Mouse (Mus musculus) heart, embryonic 12.5 days (tissue): Measurements from ENCODE around the gene Slc36a4. TPM values are rescaled to one million over a fixed set of nuclear protein-coding genes. Genes with fewer than 3 reads are reported as not detected.

ENCODE experiments used
- ATAC-seq: fragments of 200-750 bp; cut with Nextera tagmentation; 2 replicates; pipeline ENCODE4 v1.8.0; 2017; ENCODE audit warnings: moderate TSS enrichment, moderate library complexity; ENCODE audit not compliant: insufficient number of reproducible peaks, low FRiP score
- H3K27ac ChIP-seq: fragments of 300-500 bp; sonication (generic); 2 replicates; pipeline ENCODE4 v1.5.1; 2016; ENCODE audit warnings: mild to moderate bottlenecking, moderate library complexity; ENCODE audit not compliant: poor library complexity, severe bottlenecking
- H3K27me3 ChIP-seq: fragments of 300-500 bp; sonication (generic); replicated peaks from 2 replicates; pipeline ENCODE4 v1.6.1; 2016; ENCODE audit warnings: mild to moderate bottlenecking, moderate library complexity
- H3K36me3 ChIP-seq: fragments of 300-500 bp; sonication (generic); 2 replicates; pipeline ENCODE4 v1.6.1; 2016; ENCODE audit warnings: mild to moderate bottlenecking, moderate library complexity
- H3K4me1 ChIP-seq: fragments of 300-500 bp; sonication (generic); replicated peaks from 2 replicates; pipeline ENCODE4 v1.6.1; 2016; ENCODE audit warnings: mild to moderate bottlenecking
- H3K4me2 ChIP-seq: fragments of 300-500 bp; sonication (generic); 2 replicates; pipeline ENCODE4 v1.6.1; 2016; ENCODE audit warnings: mild to moderate bottlenecking, moderate library complexity
- H3K4me3 ChIP-seq: fragments of 300-500 bp; sonication (generic); 2 replicates; pipeline ENCODE4 v1.5.1; 2016; ENCODE audit warnings: mild to moderate bottlenecking
- H3K9ac ChIP-seq: fragments of 300-500 bp; sonication (generic); 2 replicates; pipeline ENCODE4 v1.6.1; 2016; ENCODE audit warnings: mild to moderate bottlenecking, moderate library complexity
- H3K9me3 ChIP-seq: fragments of 300-500 bp; sonication (generic); replicated peaks from 2 replicates; pipeline ENCODE4 v1.6.1; 2016; ENCODE audit warnings: mild to moderate bottlenecking, moderate library complexity
- WGBS: fragments of 180-500 bp; shearing (Covaris S2); methylation state at CpG from one replicate; pipeline ENCODE4 v1.1.7; 2016; 5-methylcytosine and 5-hydroxymethylcytosine counted together
- polyA plus RNA-seq: library from polyadenylated mRNA; unstranded; fragments of >200 nt; fragmentation: Nextera tagmentation; extraction: Ambion mirVana; gene quantifications from 2 replicates; pipeline ENCODE4 v1.2.1, GENCODE M21; 2016

Slc36a4 gene
- polyA plus RNA-seq, 1 experiment from 2014 or later, result 11.9 TPM

- H3K36me3 ChIP-seq, result peaks cover 78% of the 10 kb centered on the region
- no peak overlapping the region for H3K4me3 ChIP-seq
- H3K4me2 ChIP-seq, result no peak overlapping the region
- 89% methylated on average over 8 of the region's 8 CpGs for WGBS
- H3K9me3 ChIP-seq, result no peaks in the 10 kb centered on the region
- H3K27me3 ChIP-seq, result no peaks in the 10 kb centered on the region
- no peak overlapping the region for H3K9ac ChIP-seq
- ATAC-seq, result no peak
- H3K4me1 ChIP-seq, result no peaks in the 10 kb centered on the region
- no peak overlapping the region for H3K27ac ChIP-seq
Measured at GRCm38 (mm10) chr9:15727168-15727567, 17.6 kb downstream of the Slc36a4 start.

GRCm38 (mm10) chr9:15731758-15732748 is 22.5 kb downstream of the Slc36a4 start:
- Histone ChIP-seq H3K9me3 (no peaks in the 10 kb centered on the region), H3K36me3 (peaks cover 72% of the 10 kb centered on the region), H3K27ac (no peak overlapping the region), H3K27me3 (no peaks in the 10 kb centered on the region), H3K9ac (no peak overlapping the region), H3K4me3 (no peak overlapping the region), H3K4me2 (no peak overlapping the region), H3K4me1 (no peaks in the 10 kb centered on the region)
- WGBS, result 77% methylated on average over 13 of the region's 13 CpGs
- no peak for ATAC-seq

GRCm38 (mm10) chr9:15734056-15734866 is 24.7 kb downstream of the Slc36a4 start:
- ATAC-seq, result no peak
- no peak overlapping the region for H3K4me2 ChIP-seq

GRCm38 (mm10) chr9:15734867-15735131 is 25.3 kb downstream of the Slc36a4 start:
- 90% methylated on average over 6 of the region's 6 CpGs for WGBS
- no peak for ATAC-seq
- H3K36me3 ChIP-seq, result peaks cover 76% of the 10 kb centered on the region

More at GRCm38 (mm10) chr9:15734056-15734866, 24.7 kb downstream of the Slc36a4 start:
- H3K36me3 ChIP-seq, result peaks cover 76% of the 10 kb centered on the region
- H3K4me3 ChIP-seq, result no peak overlapping the region
- H3K4me1 ChIP-seq, result no peaks in the 10 kb centered on the region
- H3K27me3 ChIP-seq, result no peaks in the 10 kb centered on the region
- WGBS, result 81% methylated on average over 11 of the region's 11 CpGs
- H3K27ac ChIP-seq, result no peak overlapping the region
- H3K9ac ChIP-seq, result no peak overlapping the region
- H3K9me3 ChIP-seq, result no peaks in the 10 kb centered on the region

GRCm38 (mm10) chr9:15737522-15737921 is 28.0 kb downstream of the Slc36a4 start:
- no peak overlapping the region for H3K27ac ChIP-seq
- H3K4me1 ChIP-seq, result peaks cover 4% of the 10 kb centered on the region
- no peaks in the 10 kb centered on the region for H3K27me3 ChIP-seq
- H3K9me3 ChIP-seq, result no peaks in the 10 kb centered on the region
- no peak overlapping the region for H3K9ac ChIP-seq
- H3K4me2 ChIP-seq, result no peak overlapping the region
- ATAC-seq, result no peak
- WGBS, result 87% methylated on average over 2 of the region's 2 CpGs
- H3K4me3 ChIP-seq, result no peak overlapping the region
- peaks cover 56% of the 10 kb centered on the region for H3K36me3 ChIP-seq

More at GRCm38 (mm10) chr9:15734867-15735131, 25.3 kb downstream of the Slc36a4 start:
- no peak overlapping the region for H3K27ac ChIP-seq
- H3K4me3 ChIP-seq, result no peak overlapping the region
- no peaks in the 10 kb centered on the region for H3K4me1 ChIP-seq
- H3K9me3 ChIP-seq, result no peaks in the 10 kb centered on the region
- no peak overlapping the region for H3K4me2 ChIP-seq
- no peak overlapping the region for H3K9ac ChIP-seq
- H3K27me3 ChIP-seq, result no peaks in the 10 kb centered on the region

GRCm38 (mm10) chr9:15741428-15741827 is 31.9 kb downstream of the Slc36a4 start:
- H3K4me3 ChIP-seq, result no peak overlapping the region
- H3K27me3 ChIP-seq, result no peaks in the 10 kb centered on the region
- H3K4me2 ChIP-seq, result no peak overlapping the region
- no peak for ATAC-seq
- 83% methylated on average over 4 of the region's 4 CpGs for WGBS
- H3K9ac ChIP-seq, result no peak overlapping the region
- peaks cover 4% of the 10 kb centered on the region for H3K4me1 ChIP-seq
- peaks cover 33% of the 10 kb centered on the region for H3K36me3 ChIP-seq
- no peaks in the 10 kb centered on the region for H3K9me3 ChIP-seq
- H3K27ac ChIP-seq, result no peak overlapping the region

- Histone ChIP-seq H3K27me3 (no peaks in the 10 kb centered on the region), H3K4me1 (peaks cover 4% of the 10 kb centered on the region), H3K4me2 (no peak overlapping the region), H3K4me3 (no peak overlapping the region), H3K27ac (no peak overlapping the region), H3K9me3 (no peaks in the 10 kb centered on the region), H3K9ac (no peak overlapping the region), H3K36me3 (peaks cover 28% of the 10 kb centered on the region)
- WGBS, result 75% methylated on average over 6 of the region's 6 CpGs
- ATAC-seq, result no peak
Measured at GRCm38 (mm10) chr9:15741931-15742330, 32.4 kb downstream of the Slc36a4 start.

GRCm38 (mm10) chr9:15745985-15746607 is 36.6 kb downstream of the Slc36a4 start:
- 83% methylated on average over 2 of the region's 2 CpGs for WGBS
- H3K27me3 ChIP-seq, result no peaks in the 10 kb centered on the region
- no peak for ATAC-seq

GRCm38 (mm10) chr9:15746636-15747035 is 37.1 kb downstream of the Slc36a4 start:
- Histone ChIP-seq H3K27ac (no peak overlapping the region), H3K9ac (no peak overlapping the region), H3K4me1 (no peaks in the 10 kb centered on the region), H3K36me3 (no peaks in the 10 kb centered on the region), H3K27me3 (no peaks in the 10 kb centered on the region), H3K9me3 (no peaks in the 10 kb centered on the region), H3K4me2 (no peak overlapping the region), H3K4me3 (no peak overlapping the region)
- WGBS, result 63% methylated on average over 7 of the region's 7 CpGs
- ATAC-seq, result no peak

More at GRCm38 (mm10) chr9:15745985-15746607, 36.6 kb downstream of the Slc36a4 start:
- no peak overlapping the region for H3K4me2 ChIP-seq
- H3K9me3 ChIP-seq, result no peaks in the 10 kb centered on the region
- no peak overlapping the region for H3K27ac ChIP-seq
- H3K4me3 ChIP-seq, result no peak overlapping the region
- H3K36me3 ChIP-seq, result no peaks in the 10 kb centered on the region
- no peak overlapping the region for H3K9ac ChIP-seq
- no peaks in the 10 kb centered on the region; the same call in 1 of the 2 replicates for H3K4me1 ChIP-seq

GRCm38 (mm10) chr9:15748383-15748782 is 38.8 kb downstream of the Slc36a4 start:
- no peak for ATAC-seq
- Histone ChIP-seq H3K4me3 (no peak overlapping the region), H3K27ac (no peak overlapping the region), H3K36me3 (no peaks in the 10 kb centered on the region), H3K4me2 (no peak overlapping the region), H3K9me3 (no peaks in the 10 kb centered on the region), H3K9ac (no peak overlapping the region), H3K27me3 (no peaks in the 10 kb centered on the region), H3K4me1 (no peaks in the 10 kb centered on the region)
- WGBS, result 74% methylated on average over 5 of the region's 5 CpGs

GRCm38 (mm10) chr9:15759318-15759717 is 49.8 kb downstream of the Slc36a4 start:
- H3K9ac ChIP-seq, result no peak overlapping the region
- H3K27me3 ChIP-seq, result no peaks in the 10 kb centered on the region
- no peaks in the 10 kb centered on the region for H3K36me3 ChIP-seq
- ATAC-seq, result no peak
- H3K4me3 ChIP-seq, result no peak overlapping the region
- H3K4me1 ChIP-seq, result no peaks in the 10 kb centered on the region
- no peak overlapping the region for H3K4me2 ChIP-seq
- H3K27ac ChIP-seq, result no peak overlapping the region
- no peaks in the 10 kb centered on the region for H3K9me3 ChIP-seq
